Comparison of ENCODE assay signal across 19 mouse cellular contexts in genomic region chr6:31901791-31902190, GRCm38 (mm10).
DNase-seq lines count a peak whose midpoint lies in the region.
"Had no signal": no experiment of that assay in that cellular context is flagged by ENCODE, and none has a peak within 500 bp of the region (broad histone marks: within the 10 kb centered on the region; RNA-seq: fewer than 3 reads in every experiment).

No protein-coding gene starts in this region.

- H3K9me3 ChIP-seq in midbrain, embryonic 10.5 days (replicated peaks): no peaks in the 10 kb centered on the region
- H3K9me3 ChIP-seq: embryonic facial prominence, embryonic 12.5 days; forebrain, embryonic 15.5 days; G1E; heart, embryonic 15.5 days; hindbrain, embryonic 13.5 days had no signal

- 92% methylated on average over 2 of the region's 2 CpGs for WGBS in midbrain, embryonic 10.5 days

- DNase-seq in kidney, adult 11 months: peak; percentile 47
- DNase-seq in kidney, postnatal 4 days: no peak
- peak; percentile 76 for DNase-seq in kidney, adult 9 months
- no peak for DNase-seq in kidney, postnatal 10 days
- DNase-seq in kidney, postnatal 14 days: peak; percentile 19
- no peak for DNase-seq in midbrain, embryonic 10.5 days (ENCODE audit: low spot score)
- DNase-seq in adrenal gland, adult 8-10 months: no peak
- DNase-seq: adrenal gland, postnatal 25 days; cerebellum, adult 8-10 months; cerebellum, postnatal 25 days; gastrocnemius, postnatal 36 days; heart, adult 18-20 months; heart, postnatal 14 days had no signal

- H3K4me3 ChIP-seq in midbrain, embryonic 10.5 days: no peak overlapping the region
- H3K4me3 ChIP-seq: embryonic facial prominence, embryonic 12.5 days; forebrain, embryonic 15.5 days; heart, embryonic 15.5 days; hindbrain, embryonic 13.5 days had no signal

- no peaks in the 10 kb centered on the region for H3K27me3 ChIP-seq in midbrain, embryonic 10.5 days (ENCODE audit: low read depth, poor library complexity, severe bottlenecking)
- H3K27me3 ChIP-seq: embryonic facial prominence, embryonic 12.5 days; forebrain, embryonic 15.5 days; heart, embryonic 15.5 days had no signal

- H3K27ac ChIP-seq in midbrain, embryonic 10.5 days (replicated peaks): no peak overlapping the region
- H3K27ac ChIP-seq: embryonic facial prominence, embryonic 12.5 days; forebrain, embryonic 15.5 days; heart, embryonic 15.5 days; hindbrain, embryonic 13.5 days; hindbrain, postnatal 0 days had no signal

- H3K36me3 ChIP-seq in midbrain, embryonic 10.5 days: no peaks in the 10 kb centered on the region
- H3K36me3 ChIP-seq: embryonic facial prominence, embryonic 12.5 days; forebrain, embryonic 15.5 days; G1E; heart, embryonic 15.5 days; hindbrain, embryonic 13.5 days had no signal

- peaks cover 9% of the 10 kb centered on the region; the same call in 1 of the 2 replicates for H3K4me1 ChIP-seq in midbrain, embryonic 10.5 days
- H3K4me1 ChIP-seq: embryonic facial prominence, embryonic 12.5 days; heart, embryonic 15.5 days had no signal

Comparison
In these comparisons a context has a peak if more than half of its experiments do, and no peak if none do; other contexts are left out.
1. DNase-seq: peak in kidney, adult 11 months (single experiment), kidney, adult 9 months (single experiment) and kidney, postnatal 14 days (single experiment); none in kidney, postnatal 4 days (0 of 2), kidney, postnatal 10 days (single experiment), midbrain, embryonic 10.5 days (single experiment) and adrenal gland, adult 8-10 months (single experiment).